Mouse (Mus musculus): ENCODE results near the gene Rassf8.

Rassf8 gene

GRCm38 (mm10) chr6:145823588-145824234 lies 77.2 kb downstream of the Rassf8 start:
- DNase-seq (ENCODE audit: low spot score): no peak

- no peak for DNase-seq (ENCODE audit: low spot score)
These were observed 79.8 kb downstream of the Rassf8 start for GRCm38 (mm10) chr6:145826305-145826704.

- no peak for DNase-seq (ENCODE audit: low spot score)
These were observed 82.7 kb downstream of the Rassf8 start for GRCm38 (mm10) chr6:145829062-145829835.

- peak; percentile 58 for DNase-seq (ENCODE audit: low spot score)
These were observed 83.6 kb downstream of the Rassf8 start for GRCm38 (mm10) chr6:145830117-145830516.

GRCm38 (mm10) chr6:145830617-145831016 lies 84.1 kb downstream of the Rassf8 start:
- no peak for DNase-seq (ENCODE audit: low spot score)

GRCm38 (mm10) chr6:145832927-145833326 lies 86.4 kb downstream of the Rassf8 start:
- DNase-seq (ENCODE audit: low spot score): no peak

GRCm38 (mm10) chr6:145835359-145835758 lies 88.8 kb downstream of the Rassf8 start:
- DNase-seq (ENCODE audit: low spot score): no peak

GRCm38 (mm10) chr6:145845611-145846010 lies 99.1 kb downstream of the Rassf8 start:
- DNase-seq (ENCODE audit: low spot score): no peak

GRCm38 (mm10) chr6:145846076-145846475 lies 99.5 kb downstream of the Rassf8 start:
- DNase-seq (ENCODE audit: low spot score): no peak

- DNase-seq (ENCODE audit: low spot score): no peak
These were observed 100.4 kb downstream of the Rassf8 start for GRCm38 (mm10) chr6:145846948-145847347.

- DNase-seq (ENCODE audit: low spot score): no peak
These were observed 101.1 kb downstream of the Rassf8 start for GRCm38 (mm10) chr6:145847661-145848060.

GRCm38 (mm10) chr6:145850789-145851188 lies 104.2 kb downstream of the Rassf8 start:
- DNase-seq (ENCODE audit: low spot score): peak; percentile 23

GRCm38 (mm10) chr6:145851956-145852355 lies 105.4 kb downstream of the Rassf8 start:
- DNase-seq (ENCODE audit: low spot score): no peak

- DNase-seq (ENCODE audit: low spot score): no peak
These were observed 106.2 kb downstream of the Rassf8 start for GRCm38 (mm10) chr6:145852708-145853107.

- no peak for DNase-seq (ENCODE audit: low spot score)
These were observed 107.0 kb downstream of the Rassf8 start for GRCm38 (mm10) chr6:145853356-145854079.

- DNase-seq (ENCODE audit: low spot score): no peak
These were observed 108.2 kb downstream of the Rassf8 start for GRCm38 (mm10) chr6:145854756-145855155.

- DNase-seq (ENCODE audit: low spot score): peak; percentile 98
These were observed 109.4 kb downstream of the Rassf8 start for GRCm38 (mm10) chr6:145855720-145856551.

GRCm38 (mm10) chr6:145857428-145857827 lies 110.9 kb downstream of the Rassf8 start:
- DNase-seq (ENCODE audit: low spot score): no peak

- DNase-seq (ENCODE audit: low spot score): no peak
These were observed 111.9 kb downstream of the Rassf8 start for GRCm38 (mm10) chr6:145858414-145858813.

GRCm38 (mm10) chr6:145860350-145860749 lies 113.8 kb downstream of the Rassf8 start:
- no peak for DNase-seq (ENCODE audit: low spot score)

- no peak for DNase-seq (ENCODE audit: low spot score)
These were observed 115.1 kb downstream of the Rassf8 start for GRCm38 (mm10) chr6:145861462-145862227.

Measured in ovary, postnatal 14 days (tissue).